Mouse (Mus musculus): ENCODE data around the gene Gm14325. TPM values are rescaled to one million over a fixed set of nuclear protein-coding genes. Genes with fewer than 3 reads are reported as not detected.
"Not testable (repeated sequence)": the region's sequence is repeated elsewhere in the genome, so short reads cannot be mapped to it uniquely, and the experiment has no call there.

Gene Gm14325
- polyA plus RNA-seq (2015; fragmentation: Nextera tagmentation; extraction: Ambion mirVana) = 29.0 and 29.6 TPM in 2 replicates

GRCm38 (mm10) chr2:177839901-177840663 lies at the start of gene Gm14325:
TSS of gene Gm14325 (minus strand) at chr2:177840336.
- H3K27me3 ChIP-seq (replicated peaks); H3K4me1 ChIP-seq (replicated peaks); H3K36me3 ChIP-seq; H3K9me3 ChIP-seq; ATAC-seq; H3K27ac ChIP-seq: not testable (repeated sequence)
- H3K4me3 ChIP-seq (replicated peaks) = peak within 1 kb of the TSS; percentile 46
- WGBS = 2% methylated on average over 18 of the region's 21 CpGs
- H3K4me2 ChIP-seq (replicated peaks) = peak within 1 kb of the TSS; percentile 48
- 0 out of 2 replicates have a peak within 1 kb of the TSS, but pooled peaks have one; percentile 34 for H3K9ac ChIP-seq

DNA sequence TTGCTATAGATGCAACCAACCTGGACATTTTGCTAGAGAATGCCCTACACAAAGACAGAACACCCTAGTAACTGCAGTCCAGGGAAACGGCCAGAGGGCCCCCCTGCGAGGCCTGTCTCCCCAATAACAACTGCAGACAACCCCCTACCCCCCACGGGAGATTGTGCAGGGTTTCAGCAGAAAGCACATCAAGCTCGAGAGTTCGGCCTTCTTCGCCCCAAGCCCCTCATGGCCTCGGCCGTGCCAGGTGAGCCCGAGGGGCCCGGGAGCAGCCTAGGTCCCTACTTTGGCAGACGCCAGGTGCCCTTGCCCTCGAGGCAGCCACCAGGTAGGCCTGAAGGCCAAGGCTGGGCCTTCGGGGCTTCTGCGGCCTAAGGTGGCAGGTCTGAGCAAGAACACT lies 47.6 kb upstream of the Gm14325 start:
- H3K36me3 ChIP-seq; ATAC-seq; H3K27me3 ChIP-seq (replicated peaks); H3K4me3 ChIP-seq (replicated peaks); H3K4me1 ChIP-seq (replicated peaks); H3K27ac ChIP-seq; H3K9me3 ChIP-seq; H3K4me2 ChIP-seq (replicated peaks); H3K9ac ChIP-seq: not testable (repeated sequence)
- WGBS = 95% methylated on average over 14 of the region's 14 CpGs

- H3K27me3 ChIP-seq (replicated peaks); ATAC-seq; H3K36me3 ChIP-seq; H3K9me3 ChIP-seq; H3K9ac ChIP-seq; H3K27ac ChIP-seq; H3K4me3 ChIP-seq (replicated peaks); H3K4me1 ChIP-seq (replicated peaks); H3K4me2 ChIP-seq (replicated peaks): not testable (repeated sequence)
- 81% methylated on average over 2 of the region's 2 CpGs for WGBS
Measured at GRCm38 (mm10) chr2:177862254-177862653, 22.1 kb upstream of the Gm14325 start.

GRCm38 (mm10) chr2:177843666-177844065 lies 3.5 kb upstream of the Gm14325 start:
- WGBS = 68% methylated on average over 1 of the region's 1 CpGs
- not testable (repeated sequence) for H3K27ac ChIP-seq; ATAC-seq; H3K27me3 ChIP-seq (replicated peaks); H3K9ac ChIP-seq; H3K36me3 ChIP-seq; H3K4me2 ChIP-seq (replicated peaks); H3K4me1 ChIP-seq (replicated peaks); H3K4me3 ChIP-seq (replicated peaks); H3K9me3 ChIP-seq

GRCm38 (mm10) chr2:177836756-177837155 lies 3.4 kb downstream of the Gm14325 start:
- not testable (repeated sequence) for H3K4me2 ChIP-seq (replicated peaks); H3K4me3 ChIP-seq (replicated peaks); H3K9ac ChIP-seq; H3K36me3 ChIP-seq; ATAC-seq; H3K4me1 ChIP-seq (replicated peaks); H3K27ac ChIP-seq; H3K9me3 ChIP-seq; H3K27me3 ChIP-seq (replicated peaks)

DNA sequence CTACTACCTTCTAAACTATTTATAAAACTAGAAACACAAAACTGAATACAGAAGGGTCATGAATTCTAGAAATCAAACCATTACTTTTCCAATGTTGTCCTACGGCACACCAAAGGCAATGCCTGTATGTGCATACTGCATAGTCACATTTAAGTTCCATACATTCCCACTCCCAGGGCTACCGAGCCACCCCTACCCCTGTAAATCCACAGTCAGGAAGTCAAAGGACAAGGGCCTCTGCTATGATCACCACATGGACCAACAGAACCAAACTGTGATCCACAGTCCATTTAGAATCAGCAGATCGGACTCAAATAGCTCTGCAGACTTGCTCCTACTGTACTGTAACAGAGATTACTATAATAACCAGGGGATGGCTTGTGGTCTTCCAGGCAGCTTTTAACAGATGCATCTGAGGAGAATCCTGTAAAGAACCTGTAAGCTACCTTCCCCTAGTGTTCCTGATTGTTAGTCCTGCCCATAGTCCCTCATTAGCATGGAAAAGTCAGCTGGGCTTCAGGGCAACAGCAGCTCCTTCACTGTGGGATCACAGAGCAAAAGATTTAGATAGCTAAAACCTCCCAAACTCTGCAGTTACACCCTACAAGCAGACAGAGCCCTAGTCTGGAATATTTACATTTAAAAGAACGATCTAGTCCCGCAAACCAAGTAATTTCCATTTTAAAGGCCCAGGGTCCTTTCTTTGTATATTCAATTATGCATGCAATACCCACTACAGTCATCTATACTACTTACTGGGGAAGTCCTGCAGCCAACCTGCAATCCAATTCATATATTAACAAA lies 4.2 kb downstream of the Gm14325 start:
- H3K9ac ChIP-seq; ATAC-seq; H3K27me3 ChIP-seq (replicated peaks); H3K9me3 ChIP-seq; H3K4me1 ChIP-seq (replicated peaks); H3K36me3 ChIP-seq; H3K4me2 ChIP-seq (replicated peaks); H3K27ac ChIP-seq; H3K4me3 ChIP-seq (replicated peaks): not testable (repeated sequence)
- WGBS = 92% methylated on average over 5 of the region's 5 CpGs

- 29% methylated on average over 1 of the region's 5 CpGs for WGBS
- not testable (repeated sequence) for H3K36me3 ChIP-seq
Measured at GRCm38 (mm10) chr2:177821952-177822351, 18.2 kb downstream of the Gm14325 start.

DNA sequence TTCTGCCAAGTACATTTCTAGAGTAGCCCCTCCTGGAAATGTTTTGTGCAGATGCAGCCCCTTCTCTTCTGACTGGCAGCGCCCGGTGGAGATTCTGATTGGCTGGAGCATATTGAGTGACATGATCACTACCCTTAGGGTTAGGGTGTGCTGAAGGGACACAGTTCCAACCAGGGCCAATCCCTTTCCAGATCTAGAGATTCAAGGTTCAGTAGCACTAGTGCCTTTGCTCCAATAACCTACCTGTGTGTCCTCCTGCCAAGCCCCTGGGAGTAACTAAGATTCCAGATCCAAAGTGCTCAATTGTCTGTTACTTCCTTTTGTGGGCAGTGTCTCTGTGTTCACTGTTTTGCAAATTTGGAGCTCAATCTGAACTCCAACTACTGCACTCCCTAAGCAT lies 34.0 kb downstream of the Gm14325 start:
- no CpG with 5 or more reads among the region's 2 CpGs for WGBS
- not testable (repeated sequence) for H3K9me3 ChIP-seq; ATAC-seq; H3K27ac ChIP-seq; H3K4me1 ChIP-seq (replicated peaks); H3K27me3 ChIP-seq (replicated peaks); H3K4me3 ChIP-seq (replicated peaks); H3K9ac ChIP-seq; H3K4me2 ChIP-seq (replicated peaks); H3K36me3 ChIP-seq

More at GRCm38 (mm10) chr2:177821952-177822351, 18.2 kb downstream of the Gm14325 start:
- not testable (repeated sequence) for H3K27ac ChIP-seq; H3K27me3 ChIP-seq (replicated peaks); H3K9me3 ChIP-seq; H3K9ac ChIP-seq; H3K4me1 ChIP-seq (replicated peaks); ATAC-seq; H3K4me2 ChIP-seq (replicated peaks); H3K4me3 ChIP-seq (replicated peaks)

DNA sequence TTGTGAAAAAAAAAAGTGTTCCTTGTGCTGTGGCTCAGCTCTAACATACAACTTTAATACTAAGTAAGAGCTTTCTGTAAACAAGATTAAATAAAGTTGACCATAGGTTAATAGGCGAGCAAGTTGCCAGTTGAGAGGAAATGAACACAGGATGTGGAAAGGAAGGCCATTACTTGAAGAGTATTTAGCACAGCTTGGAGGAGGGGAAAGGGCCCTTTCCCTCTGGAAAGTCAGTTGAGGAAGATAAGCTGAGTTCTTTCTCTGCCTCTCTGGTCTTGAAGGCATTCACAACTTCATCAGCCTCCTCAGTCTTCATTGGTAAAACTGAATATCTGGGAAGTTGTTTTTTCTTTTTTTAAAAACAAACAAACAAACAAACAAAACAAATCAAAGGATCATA lies 52.8 kb downstream of the Gm14325 start:
- H3K9ac ChIP-seq; H3K27ac ChIP-seq; H3K4me3 ChIP-seq (replicated peaks); ATAC-seq; H3K4me2 ChIP-seq (replicated peaks); H3K36me3 ChIP-seq; H3K27me3 ChIP-seq (replicated peaks); H3K4me1 ChIP-seq (replicated peaks); H3K9me3 ChIP-seq: not testable (repeated sequence)
- WGBS = 51% methylated on average over 1 of the region's 1 CpGs

Other genes with a start within 250 kb of the Gm14325 start
- gene Gm14322, start 81.0 kb downstream of the Gm14325 start, polyA plus RNA-seq (2015; fragmentation: Nextera tagmentation; extraction: Ambion mirVana) = 4.2 and 5.3 TPM in 2 replicates
- gene Gm14327, start 56.8 kb upstream of the Gm14325 start, polyA plus RNA-seq (2015; fragmentation: Nextera tagmentation; extraction: Ambion mirVana) = 3.3 and 4.1 TPM in 2 replicates
- 1.4 and 1.5 TPM in 2 replicates for gene Zfp972, start 85.3 kb upstream of the Gm14325 start, polyA plus RNA-seq (2015; fragmentation: Nextera tagmentation; extraction: Ambion mirVana)
- 15.2 TPM in 2 replicates for gene Gm14326, start 117.0 kb upstream of the Gm14325 start, polyA plus RNA-seq (2015; fragmentation: Nextera tagmentation; extraction: Ambion mirVana)
- gene Zfp971, start 182.9 kb upstream of the Gm14325 start, polyA plus RNA-seq (2015; fragmentation: Nextera tagmentation; extraction: Ambion mirVana) = 12.2 and 12.8 TPM in 2 replicates
- gene Zfp931, start 238.1 kb upstream of the Gm14325 start, polyA plus RNA-seq (2015; fragmentation: Nextera tagmentation; extraction: Ambion mirVana) = 17.7 and 18.7 TPM in 2 replicates

Measured in intestine, embryonic 15.5 days (tissue).